Mouse (Mus musculus) right cerebral cortex, postnatal 10 days (tissue): ENCODE measurements at regions not wholly inside any gene's neighbourhood (a gene's known extent, or its start where the extent isn't known, plus 50 kb on each side); places are given as distances from the start of the nearest gene placed in this dataset.

ENCODE experiments used
- DNase-seq, 2 experiments: peaks; one replicate each; pipeline ENCODE4 v3.0.0; 2021; ENCODE audit warnings: low spot score in 2 of 2

GRCm38 (mm10) chr13:44504455-44504854 lies 224.8 kb upstream of the Jarid2 start:
- no peak for DNase-seq

DNA sequence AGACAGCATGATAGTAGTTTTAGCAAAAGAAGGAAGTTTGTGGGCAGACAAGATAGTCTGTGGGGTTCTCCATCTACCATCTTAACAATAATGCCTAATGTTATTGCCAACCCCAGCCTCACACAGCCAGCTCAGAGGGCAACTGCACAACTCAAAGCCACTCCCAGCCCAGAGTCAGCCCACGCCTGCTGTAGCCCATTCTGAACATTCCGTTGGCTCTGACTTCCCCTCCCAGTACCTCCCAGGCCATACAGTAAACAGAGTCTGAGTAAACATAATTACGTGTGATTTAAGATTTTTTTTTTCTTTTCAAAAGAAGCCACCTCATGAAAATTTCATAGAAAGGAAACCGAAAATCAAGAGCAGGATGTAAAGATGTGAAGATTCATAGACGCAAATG lies 222.3 kb upstream of the Jarid2 start:
- no peak for DNase-seq

- no peak for DNase-seq
These were observed 219.6 kb upstream of the Jarid2 start for GRCm38 (mm10) chr13:44509526-44510159.

DNA sequence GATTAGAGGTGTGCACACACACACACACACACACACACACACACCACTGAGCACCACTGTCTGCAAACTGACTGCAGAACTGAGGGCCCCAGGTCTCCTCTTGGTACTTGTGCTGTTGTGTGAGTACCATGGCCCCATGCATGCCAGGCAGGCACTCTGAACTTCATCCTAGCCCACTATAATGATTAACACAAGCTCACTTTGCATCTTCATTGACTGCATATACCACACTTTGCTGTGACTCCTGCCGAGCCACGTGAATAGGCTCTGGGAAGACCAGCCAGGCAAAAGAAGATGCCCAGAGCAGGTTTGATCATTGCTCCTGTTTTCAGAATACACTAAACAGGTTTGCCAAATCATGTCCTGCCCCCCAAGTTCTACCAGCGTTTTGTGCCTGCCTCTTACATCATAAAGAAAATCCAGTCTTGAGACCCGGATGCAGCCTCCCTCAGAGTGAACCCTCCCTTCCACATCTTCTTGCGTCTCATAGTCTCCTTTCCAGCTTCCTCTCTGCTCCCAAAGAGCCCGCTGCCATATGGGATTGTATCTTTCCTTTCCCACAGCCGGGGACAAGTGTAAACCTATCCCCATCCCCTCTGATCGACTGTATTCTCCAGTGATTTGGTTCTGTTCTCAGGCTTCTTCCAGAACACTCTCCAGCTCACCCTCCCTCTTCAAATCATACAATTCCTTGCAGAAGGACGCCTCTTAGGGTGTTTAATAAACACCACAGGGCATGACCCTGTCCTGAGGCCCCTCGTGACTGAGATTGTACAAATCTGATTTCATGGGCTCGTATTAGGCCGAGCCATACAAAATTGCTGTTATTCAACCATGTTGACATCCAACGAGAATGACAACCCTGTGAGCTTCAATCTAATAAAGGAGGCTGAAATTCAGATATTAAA lies 215.6 kb upstream of the Jarid2 start:
- no peak for DNase-seq

GRCm38 (mm10) chr13:44514636-44515158 lies 214.6 kb upstream of the Jarid2 start:
- DNase-seq: no peak

GRCm38 (mm10) chr13:44516863-44517262 lies 212.4 kb upstream of the Jarid2 start:
- DNase-seq: no peak

GRCm38 (mm10) chr13:44517312-44517711 lies 212.0 kb upstream of the Jarid2 start:
- no peak for DNase-seq

DNA sequence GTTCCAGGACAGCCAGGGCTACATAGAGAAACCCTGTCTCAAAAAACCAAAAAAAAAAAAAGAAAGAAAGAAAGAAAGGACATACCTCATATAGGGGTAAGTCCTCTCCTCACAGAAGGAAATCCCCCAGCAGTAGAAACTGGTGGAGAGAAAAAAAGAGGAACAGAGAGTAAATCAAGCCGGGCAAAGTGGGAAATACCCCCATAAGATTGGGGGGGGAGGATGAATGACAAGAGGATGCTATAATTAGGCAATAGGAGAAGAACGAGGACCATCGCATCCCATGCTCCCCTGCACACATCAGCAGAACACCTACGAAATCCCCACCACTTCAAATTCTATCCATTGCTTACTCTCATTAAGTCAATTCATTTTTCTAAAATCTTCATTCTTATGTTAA lies 211.1 kb upstream of the Jarid2 start:
- no peak for DNase-seq

GRCm38 (mm10) chr13:44523516-44523915 lies 205.8 kb upstream of the Jarid2 start:
- no peak for DNase-seq

DNA sequence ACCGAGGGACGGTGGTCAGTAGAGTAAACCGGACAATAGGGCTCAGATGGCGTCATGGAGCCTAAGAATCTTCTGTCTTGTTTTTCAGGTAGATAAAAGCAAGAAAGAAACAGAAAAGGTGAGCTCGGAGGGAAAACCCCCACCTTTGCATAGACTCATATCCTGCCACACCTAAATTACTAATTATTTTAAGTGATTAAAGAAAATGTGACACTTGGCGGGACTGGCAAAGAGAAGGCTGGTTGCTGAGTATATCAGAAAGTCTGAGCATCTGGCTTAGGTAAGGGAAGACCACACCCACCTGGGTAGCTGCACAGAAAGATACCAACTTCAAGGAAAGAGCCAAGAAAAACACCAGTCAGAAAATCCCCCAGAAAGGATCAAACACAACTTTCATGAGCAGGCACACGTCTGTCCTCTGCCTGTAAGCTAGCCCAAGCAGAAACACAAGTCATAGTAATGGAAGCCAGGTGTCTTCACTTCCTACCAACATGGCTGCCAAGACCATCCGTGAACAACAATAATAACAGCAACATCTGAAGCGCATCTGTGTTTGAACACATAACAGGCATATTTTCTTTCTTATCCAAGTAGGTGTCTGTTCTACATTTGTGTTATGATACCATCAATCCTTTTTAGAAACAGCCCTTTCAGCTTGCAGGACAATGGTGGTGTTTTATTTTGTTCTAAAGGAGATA lies 198.3 kb upstream of the Jarid2 start:
- DNase-seq: no peak

DNA sequence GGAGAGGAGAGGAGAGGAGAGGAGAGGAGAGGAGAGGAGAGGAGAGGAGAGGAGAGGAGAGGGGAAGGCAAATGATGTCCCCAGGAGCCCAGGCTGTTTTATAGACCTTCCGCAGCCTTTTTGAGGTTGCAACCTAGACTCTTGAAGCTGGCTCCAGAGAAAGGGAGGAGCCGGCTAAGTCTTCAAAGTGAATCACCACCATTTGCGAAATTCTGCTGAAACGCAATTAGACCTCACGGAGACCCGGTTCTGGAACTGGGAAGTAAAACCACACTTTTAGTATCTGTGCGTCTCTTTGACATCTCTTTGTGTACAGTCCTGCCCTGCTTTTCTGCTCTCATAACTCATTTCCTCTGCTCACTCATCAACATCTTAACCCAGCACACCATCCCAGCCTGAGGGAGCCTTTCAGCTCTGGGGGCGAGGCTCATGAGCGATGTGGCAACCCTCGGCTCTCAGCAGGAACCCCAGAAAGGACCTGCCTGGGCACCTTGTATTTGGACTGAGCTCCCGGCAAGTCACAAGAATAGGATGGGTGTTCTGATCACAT lies 196.6 kb upstream of the Jarid2 start:
- no peak for DNase-seq

GRCm38 (mm10) chr13:44534575-44535080 lies 194.6 kb upstream of the Jarid2 start:
- DNase-seq: no peak

- DNase-seq: no peak
These were observed 193.8 kb upstream of the Jarid2 start for GRCm38 (mm10) chr13:44535441-44535840.

GRCm38 (mm10) chr13:44538238-44538637 lies 191.0 kb upstream of the Jarid2 start:
- DNase-seq: no peak

GRCm38 (mm10) chr13:44540401-44540800 lies 188.9 kb upstream of the Jarid2 start:
- DNase-seq: no peak

- no peak for DNase-seq
These were observed 188.0 kb upstream of the Jarid2 start for GRCm38 (mm10) chr13:44541243-44541653.

DNA sequence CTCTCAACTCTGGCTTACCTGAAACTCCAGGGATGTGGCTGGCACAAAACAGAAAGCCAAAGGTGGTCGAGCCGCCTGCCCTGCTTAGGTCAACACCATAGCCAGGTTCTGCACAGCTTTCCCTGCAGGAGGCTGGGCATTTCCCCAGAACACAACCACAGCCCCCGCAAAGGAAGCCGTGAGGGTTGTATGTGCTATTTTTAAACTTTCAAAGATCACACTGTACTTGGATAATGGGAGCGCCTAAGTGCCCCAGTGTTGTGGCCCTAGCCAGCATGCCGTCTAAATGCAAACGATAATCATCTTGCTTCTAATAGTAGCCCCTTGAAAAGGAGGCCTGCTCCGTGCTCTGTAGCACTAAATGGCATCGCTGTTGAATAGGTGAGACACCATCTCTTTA lies 184.5 kb upstream of the Jarid2 start:
- DNase-seq: no peak

GRCm38 (mm10) chr13:44546289-44546688 lies 183.0 kb upstream of the Jarid2 start:
- DNase-seq: no peak

GRCm38 (mm10) chr13:44548880-44549279 lies 180.4 kb upstream of the Jarid2 start:
- no peak for DNase-seq

DNA sequence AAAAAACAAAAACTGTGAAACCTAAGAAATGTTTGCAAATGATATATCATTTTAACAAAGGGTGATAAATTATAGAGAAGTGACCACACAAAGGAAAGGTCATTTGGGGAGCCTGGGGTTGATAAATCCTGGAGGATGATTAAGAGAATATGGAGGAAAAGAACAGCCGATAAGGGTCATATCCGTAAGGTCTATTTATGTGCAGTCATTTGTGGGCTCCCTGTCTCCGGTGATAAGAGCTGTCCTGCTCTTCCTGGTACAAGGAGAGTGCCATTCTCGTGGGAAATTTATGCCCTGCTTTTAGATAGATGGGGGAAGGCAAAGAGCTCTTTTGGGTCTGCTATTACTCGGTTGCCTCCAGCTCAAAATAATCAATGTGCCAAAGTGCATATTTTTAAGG lies 175.9 kb upstream of the Jarid2 start:
- no peak for DNase-seq

DNA sequence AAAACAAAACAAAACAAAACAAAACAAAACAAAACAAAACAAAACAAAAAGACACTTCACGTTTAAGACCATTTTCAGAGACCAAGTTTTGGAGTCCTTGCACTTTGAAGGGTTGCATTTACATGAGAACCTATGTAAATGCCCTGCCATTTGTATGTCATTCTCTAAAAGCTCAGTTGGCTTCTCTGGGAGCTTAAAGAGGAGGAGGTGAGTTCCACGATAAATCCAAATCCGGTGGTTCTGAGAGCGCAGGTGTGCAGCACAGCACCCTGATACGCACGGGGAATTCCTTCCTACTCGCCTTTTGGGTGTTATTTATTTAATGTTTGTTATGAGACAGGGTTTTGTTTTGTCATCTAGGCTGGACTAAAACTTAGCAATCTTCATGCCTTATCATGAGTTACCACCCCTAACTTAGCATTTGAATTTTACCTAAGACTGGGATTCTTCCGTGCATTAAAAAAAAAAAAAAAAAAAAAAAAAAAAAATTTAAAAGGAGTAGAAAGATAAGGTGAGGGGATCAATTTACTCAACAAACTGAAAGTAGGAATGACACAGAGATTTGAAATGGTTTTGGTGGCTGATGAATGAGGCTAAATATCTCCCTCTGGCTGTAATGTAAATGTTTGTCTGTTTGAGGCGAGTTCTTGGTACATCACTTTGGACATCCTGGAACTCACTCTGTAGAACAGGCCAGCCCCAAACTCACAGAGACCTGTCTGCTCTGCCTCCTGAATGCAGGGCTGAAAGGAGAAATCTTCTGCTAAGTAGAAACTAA lies 174.4 kb upstream of the Jarid2 start:
- no peak for DNase-seq
